Mouse (Mus musculus): ENCODE measurements around the gene Csf2rb.

GRCm38 (mm10) chr15:78287941-78288340 lies 37.6 kb upstream of the Csf2rb start:
- TF ChIP-seq BHLHE40 (IDR thresholded peaks at IDR 0.05; ENCODE audit: borderline replicate concordance, low read depth, low read length): no peak
- TF ChIP-seq CTCF (IDR thresholded peaks at IDR 0.05 in 2 of 3, conservative IDR thresholded peaks at IDR 0.05 in 1 of 3; ENCODE audit: control insufficient read depth in 1 of 3, insufficient read depth in 1 of 3, low read depth in 2 of 3, low read length in 3 of 3, poor library complexity in 1 of 3, severe bottlenecking in 1 of 3): no peak
- no peak for TF ChIP-seq GATA1 (IDR thresholded peaks at IDR 0.05; ENCODE audit: low read depth, low read length)
- TF ChIP-seq EP300 (IDR thresholded peaks at IDR 0.05; ENCODE audit: low read depth in 1 of 2, low read length in 2 of 2): no peak
- TF ChIP-seq POLR2A (IDR thresholded peaks at IDR 0.05; ENCODE audit: control insufficient read depth in 1 of 2, insufficient read depth in 1 of 2, low read depth in 1 of 2, low read length in 2 of 2, poor library complexity in 1 of 2): no peak
- TF ChIP-seq MAX (IDR thresholded peaks at IDR 0.05; ENCODE audit: low read length): no peak
- TF ChIP-seq POLR2AphosphoS2 (IDR thresholded peaks at IDR 0.05; ENCODE audit: low read length): no peak
- no peak for TF ChIP-seq CHD1 (IDR thresholded peaks at IDR 0.05; ENCODE audit: low read depth, low read length)
- no peak for TF ChIP-seq SIN3A (IDR thresholded peaks at IDR 0.05; ENCODE audit: low read length)
- no peak for TF ChIP-seq USF1 (IDR thresholded peaks at IDR 0.05; ENCODE audit: low read depth, low read length)
- no peak for TF ChIP-seq ZNF384 (IDR thresholded peaks at IDR 0.05; ENCODE audit: low read depth, low read length)

Data from MEL (cell line).